Mouse (Mus musculus) megakaryocyte-erythroid progenitor cell, adult 5-6 weeks (primary cell): ENCODE results near the gene Dkk3. TPM values are rescaled to one million over a fixed set of nuclear protein-coding genes. Genes with fewer than 3 reads are reported as not detected.
"Not testable (repeated sequence)": the region's sequence is repeated elsewhere in the genome, so short reads cannot be mapped to it uniquely, and the experiment has no call there.

ENCODE experiments used
- ATAC-seq: replicated peaks from 2 replicates; pipeline ENCODE4 v1.8.0; 2016; ENCODE audit warnings: mild to moderate bottlenecking, inconsistent platforms; ENCODE audit not compliant: severe bottlenecking, poor library complexity, low FRiP score, low TSS enrichment
- total RNA-seq, 2 experiments: library from RNA; stranded (forward) in 1 of 2; stranded (reverse) in 1 of 2; fragments of 200-1000, 215-1000 nt in 1 of 2; fragments of >200 nt in 1 of 2; fragmentation: Nextera tagmentation in 1 of 2; gene quantifications; 2 replicates each; pipeline ENCODE4 v1.2.3; 2014 to 2017

Dkk3 gene
- total RNA-seq, 2 experiments from 2014 or later, result not detected

GRCm38 (mm10) chr7:112172669-112173068 lies 13.8 kb upstream of the Dkk3 start:
- ATAC-seq, result no peak

- no peak for ATAC-seq
These were observed 11.3 kb upstream of the Dkk3 start for GRCm38 (mm10) chr7:112169955-112170692.

GRCm38 (mm10) chr7:112165593-112165992 lies 6.7 kb upstream of the Dkk3 start:
- no peak for ATAC-seq

- ATAC-seq, result not testable (repeated sequence)
These were observed 6.2 kb upstream of the Dkk3 start for GRCm38 (mm10) chr7:112165032-112165431.

GRCm38 (mm10) chr7:112164430-112164829 lies 5.6 kb upstream of the Dkk3 start:
- ATAC-seq, result no peak

GRCm38 (mm10) chr7:112159835-112160234 lies 978 bp upstream of the Dkk3 start:
- no peak for ATAC-seq

GRCm38 (mm10) chr7:112158316-112158741 lies 528 bp downstream of the Dkk3 start:
- ATAC-seq, result no peak

- ATAC-seq, result no peak
These were observed 1.1 kb downstream of the Dkk3 start for GRCm38 (mm10) chr7:112157584-112158315.

GRCm38 (mm10) chr7:112155194-112155593 lies 3.7 kb downstream of the Dkk3 start:
- ATAC-seq, result no peak

- ATAC-seq, result no peak
These were observed 4.4 kb downstream of the Dkk3 start for GRCm38 (mm10) chr7:112154445-112154844.

- ATAC-seq, result no peak
These were observed 9.7 kb downstream of the Dkk3 start for GRCm38 (mm10) chr7:112149113-112149512.

GRCm38 (mm10) chr7:112147979-112148378 lies 10.9 kb downstream of the Dkk3 start:
- no peak for ATAC-seq

- ATAC-seq, result no peak
These were observed 14.1 kb downstream of the Dkk3 start for GRCm38 (mm10) chr7:112144646-112145179.

- no peak for ATAC-seq
These were observed 14.9 kb downstream of the Dkk3 start for GRCm38 (mm10) chr7:112143978-112144377.

GRCm38 (mm10) chr7:112143090-112143500 lies 15.8 kb downstream of the Dkk3 start:
- ATAC-seq, result no peak

- ATAC-seq, result no peak
These were observed 16.2 kb downstream of the Dkk3 start for GRCm38 (mm10) chr7:112142616-112143015.

- no peak for ATAC-seq
These were observed 18.1 kb downstream of the Dkk3 start for GRCm38 (mm10) chr7:112140725-112141124.

- no peak for ATAC-seq
These were observed 20.1 kb downstream of the Dkk3 start for GRCm38 (mm10) chr7:112138509-112139405.

- ATAC-seq, result no peak
These were observed 20.7 kb downstream of the Dkk3 start for GRCm38 (mm10) chr7:112138168-112138508.

- ATAC-seq, result 0 out of 2 replicates have a peak, but pooled peaks have one; percentile 18
These were observed 22.3 kb downstream of the Dkk3 start for GRCm38 (mm10) chr7:112136537-112136936.
